Mouse (Mus musculus): ENCODE results near the gene Gar1. TPM values are rescaled to one million over a fixed set of nuclear protein-coding genes. Genes with fewer than 3 reads are reported as not detected.

The Gar1 gene
- total and polyA plus RNA-seq, 3 experiments = 45.7 to 381 (median 90.7) TPM

- peak within 1 kb of the TSS; percentile 78 to 96 (median 80) for H3K4me3 ChIP-seq (replicated peaks in 1 of 3; ENCODE audit: low read depth in 2 of 3, low read length in 2 of 3, poor library complexity in 1 of 3)
- H3K9me3 ChIP-seq (replicated peaks; ENCODE audit: low read length) = no peaks in the 10 kb centered on the region
- H3K79me2 ChIP-seq (replicated peaks; ENCODE audit: control insufficient read depth, extremely low read depth, insufficient read depth, poor library complexity, severe bottlenecking) = peaks cover 7% of the 10 kb centered on the region; the same call in 1 of the 2 replicates
- peak within 1 kb of the TSS; percentile 87 for H3K9ac ChIP-seq (ENCODE audit: insufficient read depth, low read depth)
- peaks cover 0 to 10% of the 10 kb centered on the region in 2 experiments for H3K36me3 ChIP-seq (replicated peaks in 1 of 2; ENCODE audit: control insufficient read depth in 1 of 2, insufficient read depth in 1 of 2, low read length in 1 of 2)
- peaks cover 19 to 46% of the 10 kb centered on the region in 2 experiments; a peak in 3 of 4 replicates for H3K4me1 ChIP-seq (ENCODE audit: control insufficient read depth in 1 of 2, insufficient read depth in 2 of 2)
- peak within 1 kb of the TSS; percentile 57 for H3K27ac ChIP-seq (ENCODE audit: insufficient read depth, low read depth)
- TF ChIP-seq RCOR1 (conservative IDR thresholded peaks at IDR 0.05; ENCODE audit: low read depth, low read length) = no peak
- TF ChIP-seq BHLHE40 (IDR thresholded peaks at IDR 0.05; ENCODE audit: low read depth, low read length) = peak; percentile 46; the same call in 1 of the 2 replicates
- peak; percentile 62 for TF ChIP-seq NELFE (IDR thresholded peaks at IDR 0.05; ENCODE audit: low read depth, low read length)
- peak; percentile 86 for TF ChIP-seq USF2 (conservative IDR thresholded peaks at IDR 0.05; ENCODE audit: low read depth, low read length)
- peak; percentile 91 for TF ChIP-seq MXI1 (IDR thresholded peaks at IDR 0.05; ENCODE audit: low read depth, low read length)
- no peak for TF ChIP-seq CTCF (conservative IDR thresholded peaks at IDR 0.05 in 1 of 2, IDR thresholded peaks at IDR 0.05 in 1 of 2; ENCODE audit: low read depth in 2 of 2, low read length in 2 of 2)
- peak; percentile 97 for TF ChIP-seq MAX (IDR thresholded peaks at IDR 0.05; ENCODE audit: low read length)
- TF ChIP-seq PAX5 (IDR thresholded peaks at IDR 0.05; ENCODE audit: low read length) = no peak
- no peak for TF ChIP-seq MAZ (IDR thresholded peaks at IDR 0.05; ENCODE audit: low read depth, low read length)
- TF ChIP-seq ZMIZ1 (IDR thresholded peaks at IDR 0.05; ENCODE audit: low read depth, low read length) = no peak
- TF ChIP-seq HCFC1 (IDR thresholded peaks at IDR 0.05; ENCODE audit: low read depth, low read length) = peak; percentile 27; the same call in 1 of the 2 replicates
- TF ChIP-seq MAFK (IDR thresholded peaks at IDR 0.05; ENCODE audit: insufficient replicate concordance, low read length) = no peak
- peak; percentile 45; the same call in 1 of the 2 replicates for TF ChIP-seq POLR2A (IDR thresholded peaks at IDR 0.05; ENCODE audit: low read depth, low read length)
- peak; percentile 97 for TF ChIP-seq NRF1 (IDR thresholded peaks at IDR 0.05; ENCODE audit: low read depth, low read length)
- peak; percentile 89 for TF ChIP-seq MYC (IDR thresholded peaks at IDR 0.05; ENCODE audit: low read depth, low read length)
- TF ChIP-seq USF1 (IDR thresholded peaks at IDR 0.05; ENCODE audit: low read depth, low read length) = peak; percentile 92
- in situ Hi-C loops (cut with MboI; ENCODE audit: low pct_ligation_motif_present, low pct_unique_long_range_greater_than_20kb, low sequenced_read_pairs) (no loop called here), dilution Hi-C loops (cut with MboI; ENCODE audit: extremely low pct_ligation_motif_present, extremely low pct_unique_long_range_greater_than_20kb, low sequenced_read_pairs) (no loop called here)
- H3K4me2 ChIP-seq (ENCODE audit: insufficient read depth, low read depth, poor library complexity, severe bottlenecking) = peak within 1 kb of the TSS; percentile 79
- H3K27me3 ChIP-seq (replicated peaks) = no peaks in the 10 kb centered on the region
- DNase-seq (ENCODE audit: extremely low read depth) = peak; percentile 82
These were observed 47.3 kb upstream of the Gar1 start, which contains the start of gene Pla2g12a for GRCm38 (mm10) chr3:129878405-129879021. Gene Pla2g12a, plus strand, starts transcription at chr3:129878606.

DNA sequence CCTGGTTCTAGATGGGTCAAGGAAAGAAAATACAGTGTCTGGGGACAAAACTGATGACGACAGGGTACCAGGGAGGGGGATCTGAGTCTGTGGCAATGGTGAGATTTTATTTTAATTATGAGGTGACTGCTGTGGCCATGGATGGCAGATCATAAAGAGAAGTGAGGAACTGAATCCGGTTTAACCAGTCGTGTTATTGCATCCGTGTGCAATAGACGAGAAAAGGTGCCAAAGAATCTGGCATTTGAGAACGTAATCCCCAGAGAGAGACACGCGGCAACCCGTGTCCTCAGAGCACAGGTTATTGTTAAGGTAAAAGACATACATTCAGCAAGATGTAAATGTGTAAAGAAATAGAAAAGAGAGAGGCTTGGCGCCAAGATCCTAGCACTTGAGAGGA lies 46.1 kb upstream of the Gar1 start:
- in situ Hi-C loops (cut with MboI; ENCODE audit: low pct_ligation_motif_present, low pct_unique_long_range_greater_than_20kb, low sequenced_read_pairs) (no loop called here), dilution Hi-C loops (cut with MboI; ENCODE audit: extremely low pct_ligation_motif_present, extremely low pct_unique_long_range_greater_than_20kb, low sequenced_read_pairs) (no loop called here)
- Histone ChIP-seq H3K36me3 (replicated peaks in 1 of 2; ENCODE audit: control insufficient read depth in 1 of 2, insufficient read depth in 1 of 2, low read length in 1 of 2) (peaks cover 0 to 4% of the 10 kb centered on the region in 2 experiments), H3K4me3 (replicated peaks in 1 of 3; ENCODE audit: low read depth in 2 of 3, low read length in 2 of 3, poor library complexity in 1 of 3) (no peak overlapping the region), H3K9me3 (replicated peaks; ENCODE audit: low read length) (no peaks in the 10 kb centered on the region), H3K9ac (ENCODE audit: insufficient read depth, low read depth) (no peak overlapping the region), H3K4me1 (ENCODE audit: control insufficient read depth in 1 of 2, insufficient read depth in 2 of 2) (peaks cover 19 to 41% of the 10 kb centered on the region in 2 experiments; a peak in 3 of 4 replicates), H3K27me3 (replicated peaks) (no peaks in the 10 kb centered on the region), H3K4me2 (ENCODE audit: insufficient read depth, low read depth, poor library complexity, severe bottlenecking) (0 out of 2 replicates have a peak overlapping the region, but pooled peaks have one; percentile 6), H3K27ac (ENCODE audit: insufficient read depth, low read depth) (no peak overlapping the region), H3K79me2 (replicated peaks; ENCODE audit: control insufficient read depth, extremely low read depth, insufficient read depth, poor library complexity, severe bottlenecking) (peaks cover 7% of the 10 kb centered on the region; the same call in 1 of the 2 replicates)
- no peak for DNase-seq (ENCODE audit: extremely low read depth)
- TF ChIP-seq MAX (IDR thresholded peaks at IDR 0.05; ENCODE audit: low read length) (no peak), SIN3A (IDR thresholded peaks at IDR 0.05; ENCODE audit: low read length) (no peak), USF1 (IDR thresholded peaks at IDR 0.05; ENCODE audit: low read depth, low read length) (no peak), ZKSCAN1 (IDR thresholded peaks at IDR 0.05; ENCODE audit: borderline replicate concordance, low read depth, low read length) (no peak), CHD2 (IDR thresholded peaks at IDR 0.05; ENCODE audit: low read length) (no peak), TBP (conservative IDR thresholded peaks at IDR 0.05; ENCODE audit: low read depth, low read length) (no peak), MEF2A (IDR thresholded peaks at IDR 0.05; ENCODE audit: borderline replicate concordance, low read depth, low read length) (no peak), E2F4 (IDR thresholded peaks at IDR 0.05; ENCODE audit: insufficient replicate concordance, low read depth, low read length) (no peak), ZC3H11A (IDR thresholded peaks at IDR 0.05; ENCODE audit: low read depth, low read length) (no peak), NRF1 (IDR thresholded peaks at IDR 0.05; ENCODE audit: low read depth, low read length) (no peak), EP300 (IDR thresholded peaks at IDR 0.05; ENCODE audit: low read length) (no peak), ZMIZ1 (IDR thresholded peaks at IDR 0.05; ENCODE audit: low read depth, low read length) (no peak), ETS1 (conservative IDR thresholded peaks at IDR 0.05; ENCODE audit: low read depth, low read length) (no peak)

All from CH12.LX (cell line).